Mouse (Mus musculus): ENCODE measurements around the gene Sox6. TPM values are rescaled to one million over a fixed set of nuclear protein-coding genes. Genes with fewer than 3 reads are reported as not detected.

Gene Sox6
- polyA plus RNA-seq, 2 experiments = 21.3 to 59.4 TPM

DNA sequence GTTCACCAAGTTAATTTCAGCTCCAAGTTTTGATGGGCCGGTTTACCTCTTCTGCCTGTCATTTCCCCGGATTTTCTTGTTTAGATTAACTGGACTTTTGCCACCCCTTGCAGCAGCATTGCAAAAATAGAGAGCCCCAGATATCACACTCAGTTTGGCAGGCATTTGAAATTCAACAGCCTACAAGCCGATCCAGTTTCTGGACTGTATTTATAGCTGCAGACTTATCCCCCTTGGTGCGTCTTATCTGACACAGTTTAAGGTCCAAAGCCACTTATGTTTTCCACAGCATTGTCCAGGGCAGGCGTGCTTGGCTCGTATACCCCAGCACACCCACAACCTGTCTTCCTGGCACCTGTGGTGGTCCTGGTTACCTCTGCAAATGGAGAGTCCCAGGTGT is 571.8 kb downstream of the Sox6 start:
- no peak overlapping the region for H3K4me3 ChIP-seq (replicated peaks; ENCODE audit: low read length)
- no peaks in the 10 kb centered on the region for H3K27me3 ChIP-seq (ENCODE audit: control insufficient read depth, insufficient read depth, low read length)
- no peak overlapping the region for H3K9ac ChIP-seq (ENCODE audit: low read depth, low read length, severe bottlenecking)
- no peak overlapping the region for H3K4me2 ChIP-seq (replicated peaks; ENCODE audit: low read depth, low read length, severe bottlenecking)
- 49% methylated on average over 6 of the region's 6 CpGs for WGBS
- DNase-seq (ENCODE audit: low spot score) (no peak), ATAC-seq (ENCODE audit: low FRiP score, low read depth) (peak; percentile 48; the same call in 1 of the 2 replicates)
- H3K9me3 ChIP-seq (ENCODE audit: control insufficient read depth, low read length) = no peaks in the 10 kb centered on the region; the same call in 1 of the 2 replicates
- no peak overlapping the region for H3K27ac ChIP-seq (replicated peaks; ENCODE audit: low read depth, low read length)
- H3K36me3 ChIP-seq (ENCODE audit: control insufficient read depth, insufficient read depth, low read length) = no peaks in the 10 kb centered on the region
- H3K4me1 ChIP-seq (ENCODE audit: control insufficient read depth, insufficient read depth, low read length) = peaks cover 9% of the 10 kb centered on the region; the same call in 1 of the 2 replicates
- no peak for TF ChIP-seq POLR2A (IDR thresholded peaks at IDR 0.05; ENCODE audit: borderline replicate concordance, extremely low read depth, insufficient read depth, insufficient read length)

DNA sequence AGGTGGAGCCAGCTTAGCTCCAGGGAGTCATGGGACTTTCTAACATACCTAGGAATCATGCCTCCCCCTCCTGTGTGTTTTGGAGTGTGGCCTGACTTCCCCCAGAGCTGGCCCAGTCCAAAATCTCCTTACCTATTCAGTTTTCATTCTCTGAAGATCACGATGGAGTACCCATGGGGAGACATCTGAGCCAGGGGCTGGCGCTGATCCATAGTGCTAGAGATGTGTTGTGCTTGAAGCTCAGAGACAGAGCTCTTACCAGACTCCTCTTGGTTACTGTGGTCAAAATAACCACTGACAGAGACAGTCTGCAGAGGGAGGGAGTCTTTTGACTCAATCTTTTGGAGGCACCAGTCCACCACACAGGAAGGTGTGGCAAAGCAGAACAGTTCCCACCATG is 575.2 kb downstream of the Sox6 start:
- Histone ChIP-seq H3K36me3 (ENCODE audit: control insufficient read depth, insufficient read depth, low read length) (no peaks in the 10 kb centered on the region), H3K9ac (ENCODE audit: low read depth, low read length, severe bottlenecking) (no peak overlapping the region), H3K4me1 (ENCODE audit: control insufficient read depth, insufficient read depth, low read length) (peaks cover 9% of the 10 kb centered on the region; the same call in 1 of the 2 replicates), H3K9me3 (ENCODE audit: control insufficient read depth, low read length) (no peaks in the 10 kb centered on the region; the same call in 1 of the 2 replicates), H3K27ac (replicated peaks; ENCODE audit: low read depth, low read length) (no peak overlapping the region), H3K27me3 (ENCODE audit: control insufficient read depth, insufficient read depth, low read length) (no peaks in the 10 kb centered on the region), H3K4me2 (replicated peaks; ENCODE audit: low read depth, low read length, severe bottlenecking) (no peak overlapping the region), H3K4me3 (replicated peaks; ENCODE audit: low read length) (no peak overlapping the region)
- WGBS = 83% methylated on average over 2 of the region's 2 CpGs
- ATAC-seq (ENCODE audit: low FRiP score, low read depth) (no peak), DNase-seq (ENCODE audit: low spot score) (no peak)
- no peak for TF ChIP-seq POLR2A (IDR thresholded peaks at IDR 0.05; ENCODE audit: borderline replicate concordance, extremely low read depth, insufficient read depth, insufficient read length)

DNA sequence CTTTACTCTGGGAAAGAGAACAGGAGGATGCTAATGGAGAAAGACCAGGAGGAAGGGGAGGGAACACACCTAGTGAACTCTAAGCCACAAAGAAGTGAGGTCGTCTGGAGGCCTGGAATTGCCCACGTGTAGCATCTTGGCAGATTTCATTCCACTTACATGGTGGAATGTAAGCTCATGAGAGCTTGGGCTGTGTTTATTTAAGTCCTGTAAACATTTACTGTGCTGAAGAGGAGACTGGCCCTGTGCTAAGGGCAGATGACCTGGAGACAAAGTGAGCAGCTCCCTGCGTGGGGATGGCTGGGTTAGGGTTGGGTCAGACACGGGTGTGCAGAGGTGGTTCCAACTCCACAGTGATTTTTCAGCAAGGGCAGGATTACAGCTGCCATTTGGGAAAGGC is 576.3 kb downstream of the Sox6 start:
- 37% methylated on average over 4 of the region's 4 CpGs for WGBS
- no peak for TF ChIP-seq POLR2A (IDR thresholded peaks at IDR 0.05; ENCODE audit: borderline replicate concordance, extremely low read depth, insufficient read depth, insufficient read length)
- H3K9ac ChIP-seq (ENCODE audit: low read depth, low read length, severe bottlenecking) = no peak overlapping the region
- ATAC-seq (ENCODE audit: low FRiP score, low read depth) = no peak
- H3K4me2 ChIP-seq (replicated peaks; ENCODE audit: low read depth, low read length, severe bottlenecking) = no peak overlapping the region
- H3K4me1 ChIP-seq (ENCODE audit: control insufficient read depth, insufficient read depth, low read length) = peaks cover 9% of the 10 kb centered on the region; the same call in 1 of the 2 replicates
- H3K27ac ChIP-seq (replicated peaks; ENCODE audit: low read depth, low read length) = 0 out of 2 replicates have a peak overlapping the region, but pooled peaks have one; percentile 20
- no peak for DNase-seq (ENCODE audit: low spot score)
- no peaks in the 10 kb centered on the region for H3K36me3 ChIP-seq (ENCODE audit: control insufficient read depth, insufficient read depth, low read length)
- H3K4me3 ChIP-seq (replicated peaks; ENCODE audit: low read length) = no peak overlapping the region
- H3K9me3 ChIP-seq (ENCODE audit: control insufficient read depth, low read length) = no peaks in the 10 kb centered on the region; the same call in 1 of the 2 replicates
- no peaks in the 10 kb centered on the region for H3K27me3 ChIP-seq (ENCODE audit: control insufficient read depth, insufficient read depth, low read length)

- H3K4me1 ChIP-seq (ENCODE audit: control insufficient read depth, insufficient read depth, low read length) = peaks cover 21% of the 10 kb centered on the region
- H3K4me3 ChIP-seq (replicated peaks; ENCODE audit: low read length) = no peak overlapping the region
- ATAC-seq (ENCODE audit: low FRiP score, low read depth) = no peak
- no peaks in the 10 kb centered on the region for H3K27me3 ChIP-seq (ENCODE audit: control insufficient read depth, insufficient read depth, low read length)
- H3K4me2 ChIP-seq (replicated peaks; ENCODE audit: low read depth, low read length, severe bottlenecking) = no peak overlapping the region
- TF ChIP-seq POLR2A (IDR thresholded peaks at IDR 0.05; ENCODE audit: borderline replicate concordance, extremely low read depth, insufficient read depth, insufficient read length) = no peak
- no peak for DNase-seq (ENCODE audit: low spot score)
- H3K9me3 ChIP-seq (ENCODE audit: control insufficient read depth, low read length) = no peaks in the 10 kb centered on the region
- no peak overlapping the region for H3K27ac ChIP-seq (replicated peaks; ENCODE audit: low read depth, low read length)
- 87% methylated on average over 5 of the region's 5 CpGs for WGBS
- no peak overlapping the region for H3K9ac ChIP-seq (ENCODE audit: low read depth, low read length, severe bottlenecking)
- H3K36me3 ChIP-seq (ENCODE audit: control insufficient read depth, insufficient read depth, low read length) = no peaks in the 10 kb centered on the region
These were observed 583.6 kb downstream of the Sox6 start for GRCm38 (mm10) chr7:115454988-115455387.

GRCm38 (mm10) chr7:115453713-115454073 is 584.9 kb downstream of the Sox6 start:
- Histone ChIP-seq H3K36me3 (ENCODE audit: control insufficient read depth, insufficient read depth, low read length) (no peaks in the 10 kb centered on the region), H3K9me3 (ENCODE audit: control insufficient read depth, low read length) (no peaks in the 10 kb centered on the region), H3K4me3 (replicated peaks; ENCODE audit: low read length) (no peak overlapping the region), H3K4me2 (replicated peaks; ENCODE audit: low read depth, low read length, severe bottlenecking) (no peak overlapping the region), H3K27me3 (ENCODE audit: control insufficient read depth, insufficient read depth, low read length) (no peaks in the 10 kb centered on the region), H3K27ac (replicated peaks; ENCODE audit: low read depth, low read length) (no peak overlapping the region), H3K4me1 (ENCODE audit: control insufficient read depth, insufficient read depth, low read length) (peaks cover 21% of the 10 kb centered on the region), H3K9ac (ENCODE audit: low read depth, low read length, severe bottlenecking) (no peak overlapping the region)
- DNase-seq (ENCODE audit: low spot score) = no peak
- no peak for TF ChIP-seq POLR2A (IDR thresholded peaks at IDR 0.05; ENCODE audit: borderline replicate concordance, extremely low read depth, insufficient read depth, insufficient read length)
- no peak for ATAC-seq (ENCODE audit: low FRiP score, low read depth)
- WGBS = 41% methylated on average over 7 of the region's 7 CpGs
